In the genomic region with DNA sequence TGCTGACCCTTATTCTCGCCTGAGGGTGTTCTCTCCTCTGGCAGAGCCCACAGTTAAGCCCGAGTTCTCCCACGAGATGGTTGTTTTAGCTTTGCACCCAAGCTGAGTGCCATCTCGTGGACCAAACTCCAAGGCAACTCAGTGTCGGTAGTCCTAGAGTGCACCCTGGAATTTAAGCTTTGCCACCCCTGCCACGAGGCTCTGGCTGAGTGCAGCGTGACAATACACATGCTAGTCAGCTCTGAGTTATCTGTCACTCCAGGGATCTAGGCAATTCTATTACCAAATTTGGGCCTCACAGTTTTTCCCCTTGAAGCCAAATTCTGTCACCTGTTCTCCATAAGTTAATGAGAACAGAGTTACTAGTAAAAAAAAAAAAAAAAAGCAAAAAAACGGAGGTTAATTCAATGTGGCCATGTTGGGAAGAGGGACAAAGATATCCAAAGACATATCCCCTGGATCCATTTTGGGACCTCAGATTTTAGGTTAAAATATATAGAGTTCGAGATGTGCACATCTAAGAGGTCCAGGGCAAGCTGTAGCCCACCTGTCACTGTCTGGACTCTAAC, we compare ENCODE assay signal across 8 mouse cellular contexts. TPM values are rescaled to one million over a fixed set of nuclear protein-coding genes. Genes with fewer than 3 reads are reported as not detected.
DNase-seq lines count a peak whose midpoint lies in the region; ATAC-seq and TF ChIP-seq lines count a peak whose summit lies in the region.

No protein-coding gene starts in this region.

- no peak for TF ChIP-seq CTCF in G1E (IDR thresholded peaks at IDR 0.05; ENCODE audit: low read depth, low read length)
- peak; percentile 43; the same call in 1 of the 2 replicates for TF ChIP-seq CTCF in forebrain, postnatal 0 days (IDR thresholded peaks at IDR 0.05; ENCODE audit: low read depth)

- no peak for DNase-seq in heart, postnatal 25 days (ENCODE audit: low spot score)
- DNase-seq in G1E (ENCODE audit: low spot score), result no peak
- DNase-seq in forebrain, postnatal 0 days, result no peak
- DNase-seq in B cell, adult 2 months, result no peak
- no peak for DNase-seq in left cerebral cortex, postnatal 4 days
- no peak for DNase-seq in urinary bladder, postnatal 10 days (ENCODE audit: low spot score)

- WGBS in heart, embryonic 12.5 days, result 9% methylated on average over 9 of the region's 9 CpGs
- WGBS in forebrain, postnatal 0 days, result 11% methylated on average over 9 of the region's 9 CpGs

- H3K4me2 ChIP-seq in heart, embryonic 12.5 days, result peak overlapping the region; percentile 76
- H3K4me2 ChIP-seq in forebrain, postnatal 0 days (ENCODE audit: low read depth), result peak overlapping the region; percentile 73

- peaks cover 25% of the 10 kb centered on the region for H3K4me1 ChIP-seq in heart, embryonic 12.5 days (replicated peaks)
- peaks cover 38% of the 10 kb centered on the region for H3K4me1 ChIP-seq in G1E (ENCODE audit: insufficient read depth, low read depth, low read length)
- peaks cover 9% of the 10 kb centered on the region; the same call in 1 of the 2 replicates for H3K4me1 ChIP-seq in forebrain, postnatal 0 days (ENCODE audit: insufficient read depth)

- peak; percentile 67 for ATAC-seq in heart, embryonic 12.5 days (ENCODE audit: insufficient number of reproducible peaks, low FRiP score)
- peak; percentile 47 for ATAC-seq in G1E (ENCODE audit: extremely low read depth, insufficient number of reproducible peaks, low FRiP score, poor library complexity, severe bottlenecking)
- ATAC-seq in forebrain, postnatal 0 days, result peak; percentile 81
- peak; percentile 36 for ATAC-seq in megakaryocyte, adult 5-6 weeks (ENCODE audit: poor library complexity, severe bottlenecking)

- intact Hi-C loops in heart, postnatal 25 days (cut with DNase I), result loop anchor here (5.0 kb wide), 1 partner anchor 159 kb away; a partner anchor contains a TSS
- intact Hi-C loops in left cerebral cortex, postnatal 4 days (cut with DNase I), result no loop called here

- H3K27me3 ChIP-seq in heart, embryonic 12.5 days (replicated peaks), result no peaks in the 10 kb centered on the region
- peaks cover 4% of the 10 kb centered on the region; the same call in 1 of the 2 replicates for H3K27me3 ChIP-seq in G1E (ENCODE audit: insufficient read depth, low read length)
- H3K27me3 ChIP-seq in forebrain, postnatal 0 days (ENCODE audit: insufficient read depth, low read length), result no peaks in the 10 kb centered on the region; the same call in 1 of the 2 replicates

- H3K9ac ChIP-seq in heart, embryonic 12.5 days, result peak overlapping the region; percentile 89
- peak overlapping the region; percentile 84 for H3K9ac ChIP-seq in forebrain, postnatal 0 days

- peak overlapping the region; percentile 96 for H3K27ac ChIP-seq in heart, embryonic 12.5 days (ENCODE audit: poor library complexity, severe bottlenecking)
- peak overlapping the region; percentile 86 for H3K27ac ChIP-seq in forebrain, postnatal 0 days (ENCODE audit: low read depth, low read length)

- H3K4me3 ChIP-seq in heart, embryonic 12.5 days, result peak overlapping the region; percentile 84
- peak overlapping the region; percentile 99 for H3K4me3 ChIP-seq in G1E (ENCODE audit: low read depth, low read length)
- H3K4me3 ChIP-seq in forebrain, postnatal 0 days (ENCODE audit: low read depth, low read length), result peak overlapping the region; percentile 91

- H3K36me3 ChIP-seq in heart, embryonic 12.5 days, result no peaks in the 10 kb centered on the region
- H3K36me3 ChIP-seq in G1E (replicated peaks), result peaks cover 15% of the 10 kb centered on the region
- no peaks in the 10 kb centered on the region for H3K36me3 ChIP-seq in forebrain, postnatal 0 days (ENCODE audit: insufficient read depth)

- H3K9me3 ChIP-seq in heart, embryonic 12.5 days (replicated peaks), result no peaks in the 10 kb centered on the region
- no peaks in the 10 kb centered on the region for H3K9me3 ChIP-seq in G1E (replicated peaks)
- no peaks in the 10 kb centered on the region for H3K9me3 ChIP-seq in forebrain, postnatal 0 days (ENCODE audit: low read length)

RNA-seq across cellular contexts. Expression of a gene that starts 11.0 kb away (rescaled TPM):
- polyA plus RNA-seq in heart, embryonic 12.5 days (2016; fragmentation: Nextera tagmentation; extraction: Ambion mirVana), result 35.6 and 36.3 TPM in 2 replicates
- 10 to 100 TPM; 25.7 to 28.7 TPM for total RNA-seq in heart, postnatal 25 days (2021)
- total RNA-seq in G1E (2014; fragmentation: Nextera tagmentation), result 41.5 and 42.6 TPM in 2 replicates
- 17.9 and 18.1 TPM in 2 replicates for total RNA-seq in G1E (2017)
- polyA plus RNA-seq in G1E (2012), result 35.3 and 40.9 TPM in 2 replicates
- 34.2 and 36.5 TPM in 2 replicates for total RNA-seq in forebrain, postnatal 0 days (2014; rRNA removed)
- polyA plus RNA-seq in forebrain, postnatal 0 days (2015; fragmentation: Nextera tagmentation; extraction: Ambion mirVana), result 22.1 and 25.2 TPM in 2 replicates
- 12.1 and 15.8 TPM in 2 replicates for total RNA-seq in megakaryocyte, adult 5-6 weeks (2015)
- 7.7 and 10.0 TPM in 2 replicates for total RNA-seq in megakaryocyte, adult 5-6 weeks (2017)
- total RNA-seq in left cerebral cortex, postnatal 4 days (2021), result 10 to 100 TPM; 46.3 to 51.6 TPM
